Comparison of ENCODE assay signal across 8 mouse cellular contexts in genomic region chr6:30723331-30723730, GRCm38 (mm10). TPM values are rescaled to one million over a fixed set of nuclear protein-coding genes. Genes with fewer than 3 reads are reported as not detected.
DNase-seq lines count a peak whose midpoint lies in the region; ATAC-seq and TF ChIP-seq lines count a peak whose summit lies in the region.

TSS of gene Mest (plus strand) at chr6:30723547.

- 0 out of 2 replicates have a peak, but pooled peaks have one; percentile 18 for ATAC-seq in kidney, embryonic 15.5 days (replicated peaks; ENCODE audit: low FRiP score)
- ATAC-seq in limb, embryonic 15.5 days (ENCODE audit: insufficient number of reproducible peaks, low FRiP score, low TSS enrichment, low read depth), result no peak

- TF ChIP-seq POLR2A in brain, embryonic 14.5 days (IDR thresholded peaks at IDR 0.05; ENCODE audit: borderline replicate concordance, extremely low read depth, insufficient read depth, insufficient read length, poor library complexity, severe bottlenecking), result no peak

- no peak within 1 kb of the TSS; the same call in 1 of the 2 replicates for H3K4me3 ChIP-seq in kidney, embryonic 15.5 days (replicated peaks)
- no peak within 1 kb of the TSS for H3K4me3 ChIP-seq in limb, embryonic 15.5 days

- no peaks in the 10 kb centered on the region for H3K36me3 ChIP-seq in kidney, embryonic 15.5 days
- no peaks in the 10 kb centered on the region for H3K36me3 ChIP-seq in limb, embryonic 15.5 days

- H3K4me2 ChIP-seq in kidney, embryonic 15.5 days, result peak within 1 kb of the TSS; percentile 21
- no peak within 1 kb of the TSS for H3K4me2 ChIP-seq in limb, embryonic 15.5 days

- H3K9me3 ChIP-seq in kidney, embryonic 15.5 days (replicated peaks), result no peaks in the 10 kb centered on the region
- no peaks in the 10 kb centered on the region for H3K9me3 ChIP-seq in limb, embryonic 15.5 days

- H3K27ac ChIP-seq in kidney, embryonic 15.5 days, result peak within 1 kb of the TSS; percentile 73
- no peak within 1 kb of the TSS; the same call in 1 of the 2 replicates for H3K27ac ChIP-seq in limb, embryonic 15.5 days

- H3K9ac ChIP-seq in kidney, embryonic 15.5 days, result no peak within 1 kb of the TSS
- no peak within 1 kb of the TSS for H3K9ac ChIP-seq in limb, embryonic 15.5 days

- WGBS in kidney, embryonic 15.5 days, result 61% methylated on average over 7 of the region's 7 CpGs
- 70% methylated on average over 7 of the region's 7 CpGs for WGBS in limb, embryonic 15.5 days

- no peak for DNase-seq in kidney, adult 11 months
- DNase-seq in brain, embryonic 14.5 days (ENCODE audit: low read depth), result no peak
- DNase-seq in heart, postnatal 4 days, result no peak
- no peak for DNase-seq in testis, postnatal 10 days (ENCODE audit: low spot score)
- no peak for DNase-seq in thymus, adult 18-20 months
- no peak for DNase-seq in cerebellum, postnatal 25 days

- TF ChIP-seq CTCF in brain, embryonic 14.5 days (IDR thresholded peaks at IDR 0.05; ENCODE audit: borderline replicate concordance, extremely low read depth, insufficient read depth, insufficient read length), result no peak

- H3K27me3 ChIP-seq in kidney, embryonic 15.5 days, result no peaks in the 10 kb centered on the region
- no peaks in the 10 kb centered on the region for H3K27me3 ChIP-seq in limb, embryonic 15.5 days

- H3K4me1 ChIP-seq in kidney, embryonic 15.5 days, result peaks cover 43% of the 10 kb centered on the region
- peaks cover 4% of the 10 kb centered on the region for H3K4me1 ChIP-seq in limb, embryonic 15.5 days

RNA-seq across cellular contexts. Expression of gene Mest, which starts in this region (rescaled TPM):
- polyA plus RNA-seq in kidney, embryonic 15.5 days (2015; fragmentation: Nextera tagmentation; extraction: Ambion mirVana), result 2,036 and 2,131 TPM in 2 replicates
- 533 and 604 TPM in 2 replicates for polyA plus RNA-seq in brain, embryonic 14.5 days (2012; rRNA removed)
- total RNA-seq in heart, postnatal 4 days (2021), result 100 to 1,000 TPM; 504 to 641 TPM
- polyA plus RNA-seq in limb, embryonic 15.5 days (2015; fragmentation: Nextera tagmentation; extraction: Ambion mirVana), result 1,721 and 1,971 TPM in 2 replicates
